Mouse (Mus musculus) heart, embryonic 12.5 days (tissue): Measurements from ENCODE around the gene Fam168a. TPM values are rescaled to one million over a fixed set of nuclear protein-coding genes. Genes with fewer than 3 reads are reported as not detected.

Source experiments
- ATAC-seq: fragments of 200-750 bp; cut with Nextera tagmentation; 2 replicates; pipeline ENCODE4 v1.8.0; 2017; ENCODE audit warnings: moderate TSS enrichment, moderate library complexity; ENCODE audit not compliant: insufficient number of reproducible peaks, low FRiP score
- H3K27ac ChIP-seq: fragments of 300-500 bp; sonication (generic); 2 replicates; pipeline ENCODE4 v1.5.1; 2016; ENCODE audit warnings: mild to moderate bottlenecking, moderate library complexity; ENCODE audit not compliant: poor library complexity, severe bottlenecking
- H3K27me3 ChIP-seq: fragments of 300-500 bp; sonication (generic); replicated peaks from 2 replicates; pipeline ENCODE4 v1.6.1; 2016; ENCODE audit warnings: mild to moderate bottlenecking, moderate library complexity
- H3K36me3 ChIP-seq: fragments of 300-500 bp; sonication (generic); 2 replicates; pipeline ENCODE4 v1.6.1; 2016; ENCODE audit warnings: mild to moderate bottlenecking, moderate library complexity
- H3K4me1 ChIP-seq: fragments of 300-500 bp; sonication (generic); replicated peaks from 2 replicates; pipeline ENCODE4 v1.6.1; 2016; ENCODE audit warnings: mild to moderate bottlenecking
- H3K4me2 ChIP-seq: fragments of 300-500 bp; sonication (generic); 2 replicates; pipeline ENCODE4 v1.6.1; 2016; ENCODE audit warnings: mild to moderate bottlenecking, moderate library complexity
- H3K4me3 ChIP-seq: fragments of 300-500 bp; sonication (generic); 2 replicates; pipeline ENCODE4 v1.5.1; 2016; ENCODE audit warnings: mild to moderate bottlenecking
- H3K9ac ChIP-seq: fragments of 300-500 bp; sonication (generic); 2 replicates; pipeline ENCODE4 v1.6.1; 2016; ENCODE audit warnings: mild to moderate bottlenecking, moderate library complexity
- H3K9me3 ChIP-seq: fragments of 300-500 bp; sonication (generic); replicated peaks from 2 replicates; pipeline ENCODE4 v1.6.1; 2016; ENCODE audit warnings: mild to moderate bottlenecking, moderate library complexity
- WGBS: fragments of 180-500 bp; shearing (Covaris S2); methylation state at CpG from one replicate; pipeline ENCODE4 v1.1.7; 2016; 5-methylcytosine and 5-hydroxymethylcytosine counted together
- polyA plus RNA-seq: library from polyadenylated mRNA; unstranded; fragments of >200 nt; fragmentation: Nextera tagmentation; extraction: Ambion mirVana; gene quantifications from 2 replicates; pipeline ENCODE4 v1.2.1, GENCODE M21; 2016

Gene Fam168a
- polyA plus RNA-seq, 1 experiment from 2014 or later = 31.6 TPM

DNA sequence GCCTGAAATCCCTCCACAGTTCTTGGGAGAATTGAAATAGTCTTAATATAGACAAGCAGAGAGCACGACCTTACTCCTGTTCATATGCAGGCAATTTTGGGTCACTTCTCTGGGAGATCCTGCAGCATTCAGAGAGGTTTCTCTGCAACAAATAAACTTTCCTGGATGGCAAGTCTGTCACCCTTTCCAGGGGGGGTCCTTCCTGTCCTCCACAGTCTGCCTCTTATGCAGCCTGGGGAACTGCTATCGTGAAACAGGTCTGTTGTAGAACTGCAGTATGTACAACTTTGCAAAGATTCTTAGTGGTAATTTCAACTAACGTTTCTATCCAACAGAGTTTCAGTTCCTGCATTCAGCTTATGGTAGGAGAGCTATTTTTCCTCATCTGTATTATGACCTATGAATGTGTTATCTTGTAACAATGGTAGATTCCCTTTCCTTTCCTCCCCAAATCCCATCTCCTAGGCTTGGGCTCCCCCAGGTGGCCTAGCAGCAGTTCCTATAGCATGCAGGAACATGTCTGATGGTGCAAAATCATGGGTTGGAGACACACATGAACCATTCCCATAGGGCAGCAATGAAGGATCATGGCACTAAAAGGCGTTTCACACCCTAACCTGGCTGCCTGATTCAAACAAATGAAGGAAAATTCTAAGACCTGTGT lies 112.1 kb downstream of the Fam168a start:
- H3K4me3 ChIP-seq = no peak overlapping the region
- no peak overlapping the region for H3K27ac ChIP-seq
- 80% methylated on average over 4 of the region's 4 CpGs for WGBS
- H3K4me2 ChIP-seq = no peak overlapping the region
- no peaks in the 10 kb centered on the region for H3K27me3 ChIP-seq
- no peaks in the 10 kb centered on the region for H3K36me3 ChIP-seq
- H3K4me1 ChIP-seq = peaks cover 22% of the 10 kb centered on the region
- ATAC-seq = no peak
- no peak overlapping the region for H3K9ac ChIP-seq
- H3K9me3 ChIP-seq = no peaks in the 10 kb centered on the region

- Histone ChIP-seq H3K4me1 (no peaks in the 10 kb centered on the region), H3K4me3 (no peak overlapping the region), H3K36me3 (peaks cover 16% of the 10 kb centered on the region), H3K4me2 (no peak overlapping the region), H3K9ac (no peak overlapping the region), H3K9me3 (no peaks in the 10 kb centered on the region), H3K27me3 (no peaks in the 10 kb centered on the region), H3K27ac (no peak overlapping the region)
- no peak for ATAC-seq
- 79% methylated on average over 3 of the region's 3 CpGs for WGBS
Measured at GRCm38 (mm10) chr7:100824661-100825060, 118.2 kb downstream of the Fam168a start.

GRCm38 (mm10) chr7:100828549-100828948 lies 122.1 kb downstream of the Fam168a start:
- H3K36me3 ChIP-seq = peaks cover 21% of the 10 kb centered on the region
- no peak for ATAC-seq

GRCm38 (mm10) chr7:100833859-100834258 lies 127.4 kb downstream of the Fam168a start:
- Histone ChIP-seq H3K27me3 (no peaks in the 10 kb centered on the region), H3K9me3 (no peaks in the 10 kb centered on the region), H3K36me3 (peaks cover 42% of the 10 kb centered on the region), H3K4me1 (peaks cover 4% of the 10 kb centered on the region; the same call in 1 of the 2 replicates), H3K4me3 (no peak overlapping the region), H3K27ac (no peak overlapping the region), H3K4me2 (no peak overlapping the region), H3K9ac (no peak overlapping the region)
- WGBS = 78% methylated on average over 1 of the region's 1 CpGs
- no peak for ATAC-seq

More at GRCm38 (mm10) chr7:100828549-100828948, 122.1 kb downstream of the Fam168a start:
- no peak overlapping the region for H3K4me2 ChIP-seq
- no peak overlapping the region for H3K27ac ChIP-seq
- H3K9ac ChIP-seq = no peak overlapping the region
- H3K27me3 ChIP-seq = no peaks in the 10 kb centered on the region
- WGBS = 93% methylated on average over 2 of the region's 2 CpGs
- no peaks in the 10 kb centered on the region for H3K4me1 ChIP-seq
- H3K9me3 ChIP-seq = no peaks in the 10 kb centered on the region
- H3K4me3 ChIP-seq = no peak overlapping the region

DNA sequence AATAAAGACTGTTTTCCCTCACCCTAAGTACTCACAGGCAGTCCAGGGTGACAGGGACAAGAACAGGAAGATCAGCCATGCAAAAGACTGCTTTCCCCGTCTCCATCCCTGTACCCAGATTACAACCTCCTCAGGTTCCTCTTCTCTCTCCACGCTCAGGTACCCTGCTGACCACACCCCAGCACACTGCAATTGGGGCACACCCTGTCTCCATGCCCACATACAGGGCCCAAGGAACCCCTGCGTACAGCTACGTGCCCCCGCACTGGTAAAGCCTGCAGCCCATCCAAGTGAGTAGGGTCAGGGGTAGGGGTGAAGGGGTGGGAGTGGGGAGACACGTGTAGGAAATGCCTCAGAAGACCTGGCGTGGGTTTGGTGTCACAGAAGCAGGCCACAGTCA lies 128.7 kb downstream of the Fam168a start:
- WGBS = 86% methylated on average over 7 of the region's 7 CpGs
- H3K4me1 ChIP-seq = peaks cover 17% of the 10 kb centered on the region
- no peak for ATAC-seq
- H3K27me3 ChIP-seq = no peaks in the 10 kb centered on the region
- no peak overlapping the region for H3K4me2 ChIP-seq
- H3K36me3 ChIP-seq = peaks cover 41% of the 10 kb centered on the region
- H3K27ac ChIP-seq = no peak overlapping the region
- H3K9ac ChIP-seq = no peak overlapping the region
- H3K4me3 ChIP-seq = no peak overlapping the region
- no peaks in the 10 kb centered on the region for H3K9me3 ChIP-seq

DNA sequence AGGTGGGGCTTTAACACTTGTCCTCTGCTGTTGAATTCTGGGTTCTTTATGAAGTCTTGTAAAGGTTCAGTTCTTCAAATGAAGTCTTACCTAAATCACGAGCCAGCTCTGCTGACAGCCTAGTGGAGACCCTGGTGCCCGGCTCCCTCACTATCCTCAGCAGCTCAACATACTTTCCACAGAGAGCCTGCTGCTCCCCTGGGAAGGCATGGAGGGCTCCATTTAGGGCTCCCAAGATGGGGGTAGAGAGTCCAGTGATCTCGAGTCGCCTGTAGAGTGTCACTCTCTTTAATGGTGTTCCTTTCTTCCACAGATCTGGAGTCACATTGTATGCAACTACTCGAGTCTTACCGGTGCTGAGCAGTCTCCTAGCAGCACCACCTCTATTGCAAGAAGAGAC lies 129.3 kb downstream of the Fam168a start:
- Histone ChIP-seq H3K4me3 (no peak overlapping the region), H3K4me1 (peaks cover 18% of the 10 kb centered on the region), H3K36me3 (peaks cover 41% of the 10 kb centered on the region), H3K9ac (no peak overlapping the region), H3K4me2 (no peak overlapping the region), H3K27me3 (no peaks in the 10 kb centered on the region), H3K27ac (no peak overlapping the region), H3K9me3 (no peaks in the 10 kb centered on the region)
- 89% methylated on average over 6 of the region's 6 CpGs for WGBS
- no peak for ATAC-seq

DNA sequence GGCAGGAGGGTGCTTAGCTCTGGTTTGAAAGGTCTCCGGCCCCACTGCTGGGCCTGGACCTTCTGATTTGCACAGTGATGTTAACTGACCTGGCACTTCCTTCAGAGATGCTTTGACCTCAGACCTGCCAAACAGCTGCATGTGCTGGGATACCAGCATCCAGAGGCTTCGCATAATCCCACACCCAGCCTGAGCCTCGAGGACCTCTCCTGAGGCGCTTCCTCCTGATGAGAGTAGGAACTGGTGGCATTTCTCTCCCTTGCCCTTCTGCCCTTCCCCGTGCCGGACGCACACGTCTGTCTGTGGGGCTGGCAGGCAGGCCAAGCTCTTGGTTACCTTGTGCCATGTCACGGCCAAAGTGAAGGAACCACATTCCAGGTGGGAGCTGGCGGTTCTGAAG lies 130.2 kb downstream of the Fam168a start:
- Histone ChIP-seq H3K27me3 (no peaks in the 10 kb centered on the region), H3K9me3 (no peaks in the 10 kb centered on the region), H3K4me2 (no peak overlapping the region), H3K9ac (no peak overlapping the region), H3K4me1 (peaks cover 18% of the 10 kb centered on the region), H3K36me3 (peaks cover 42% of the 10 kb centered on the region), H3K4me3 (no peak overlapping the region), H3K27ac (no peak overlapping the region)
- 88% methylated on average over 10 of the region's 10 CpGs for WGBS
- no peak for ATAC-seq

- H3K36me3 ChIP-seq = peaks cover 48% of the 10 kb centered on the region
- no peak overlapping the region for H3K4me3 ChIP-seq
- 63% methylated on average over 1 of the region's 1 CpGs for WGBS
- H3K9me3 ChIP-seq = no peaks in the 10 kb centered on the region
- no peak overlapping the region for H3K9ac ChIP-seq
- peaks cover 18% of the 10 kb centered on the region for H3K4me1 ChIP-seq
- no peak overlapping the region for H3K4me2 ChIP-seq
- no peak overlapping the region for H3K27ac ChIP-seq
- no peak for ATAC-seq
- H3K27me3 ChIP-seq = no peaks in the 10 kb centered on the region
Measured at GRCm38 (mm10) chr7:100837701-100838100, 131.3 kb downstream of the Fam168a start.

- Histone ChIP-seq H3K9me3 (no peaks in the 10 kb centered on the region), H3K27me3 (no peaks in the 10 kb centered on the region), H3K27ac (no peak overlapping the region), H3K36me3 (peaks cover 36% of the 10 kb centered on the region), H3K4me2 (no peak overlapping the region), H3K4me3 (no peak overlapping the region), H3K4me1 (peaks cover 31% of the 10 kb centered on the region), H3K9ac (no peak overlapping the region)
- WGBS = 50% methylated on average over 6 of the region's 6 CpGs
- no peak for ATAC-seq
Measured at GRCm38 (mm10) chr7:100839632-100840402, 133.4 kb downstream of the Fam168a start.

DNA sequence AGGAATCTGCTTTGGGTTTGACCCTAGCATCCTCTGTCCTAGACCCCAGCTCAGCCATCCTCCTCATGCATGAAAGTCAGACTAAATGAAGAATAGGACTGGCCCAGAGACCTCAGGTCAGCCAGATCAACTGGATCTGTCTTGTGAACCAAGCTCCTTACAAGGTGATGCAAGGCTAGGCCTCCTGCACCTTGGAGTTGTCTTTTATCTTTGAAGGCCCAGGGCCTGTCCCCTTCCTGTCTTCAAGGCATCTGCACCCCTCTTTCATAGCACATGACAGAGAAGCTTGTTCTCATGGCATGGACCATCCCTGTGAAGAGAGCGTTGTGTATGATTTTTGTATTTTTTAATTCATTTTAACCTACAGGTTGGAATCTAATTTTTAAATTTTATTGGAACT lies 134.5 kb downstream of the Fam168a start:
- H3K9me3 ChIP-seq = no peaks in the 10 kb centered on the region
- ATAC-seq = no peak
- H3K27me3 ChIP-seq = no peaks in the 10 kb centered on the region
- no peak overlapping the region for H3K27ac ChIP-seq
- no peak overlapping the region for H3K4me3 ChIP-seq
- no peak overlapping the region for H3K4me2 ChIP-seq
- H3K36me3 ChIP-seq = peaks cover 25% of the 10 kb centered on the region
- WGBS = 92% methylated on average over 1 of the region's 1 CpGs
- H3K4me1 ChIP-seq = peaks cover 39% of the 10 kb centered on the region
- no peak overlapping the region for H3K9ac ChIP-seq

DNA sequence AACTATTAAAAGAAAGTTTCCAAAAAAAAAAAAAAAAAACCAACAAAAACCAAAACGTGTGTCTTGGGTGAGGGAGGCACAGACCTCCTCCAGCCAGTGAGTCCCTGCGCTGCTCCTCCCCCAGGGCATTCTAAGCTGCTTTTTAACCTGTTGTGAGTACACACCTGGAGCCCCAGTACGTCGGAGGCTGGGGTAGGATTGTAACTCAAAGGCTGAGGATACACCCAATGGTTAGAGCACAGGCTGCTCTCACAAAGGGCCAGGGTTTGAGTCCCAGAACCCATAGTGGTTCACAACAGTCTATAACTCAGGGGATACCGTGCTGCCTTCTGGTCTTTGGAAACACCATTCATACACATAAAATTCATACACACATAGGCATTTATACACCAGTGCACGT lies 135.2 kb downstream of the Fam168a start:
- Histone ChIP-seq H3K9me3 (no peaks in the 10 kb centered on the region), H3K4me2 (no peak overlapping the region), H3K27ac (no peak overlapping the region), H3K9ac (no peak overlapping the region), H3K4me3 (no peak overlapping the region), H3K27me3 (no peaks in the 10 kb centered on the region), H3K36me3 (peaks cover 18% of the 10 kb centered on the region), H3K4me1 (peaks cover 39% of the 10 kb centered on the region)
- no peak for ATAC-seq
- 90% methylated on average over 6 of the region's 6 CpGs for WGBS
